Mouse (Mus musculus): ENCODE measurements around the gene Lclat1. TPM values are rescaled to one million over a fixed set of nuclear protein-coding genes. Genes with fewer than 3 reads are reported as not detected.

Gene Lclat1
- total RNA-seq, 2 experiments from 2014 or later, result 32.6 to 36.9 TPM

Other genes starting within 250 kb of the Lclat1 start
- 10 to 100 TPM; 32.6 to 35.7 TPM for gene Lbh, start 189.7 kb upstream of the Lclat1 start, total RNA-seq (2021)

Data from layer of hippocampus, postnatal 36 days (tissue).